Mouse (Mus musculus) limb, embryonic 10.5 days (tissue): ENCODE data around the gene 1700129C05Rik. TPM values are rescaled to one million over a fixed set of nuclear protein-coding genes. Genes with fewer than 3 reads are reported as not detected.

Experiments
- DNase-seq: peaks from one replicate; pipeline ENCODE4 v3.0.0-alpha.2; 2017; ENCODE audit warnings: low spot score
- H3K27ac ChIP-seq: fragments of 300-500 bp; sonication (generic); 2 replicates; pipeline ENCODE4 v1.5.1; 2016; ENCODE audit warnings: mild to moderate bottlenecking
- H3K27me3 ChIP-seq: fragments of 300-500 bp; sonication (generic); 2 replicates; pipeline ENCODE4 v1.6.1; 2016; ENCODE audit warnings: low read depth, mild to moderate bottlenecking; ENCODE audit not compliant: poor library complexity, severe bottlenecking
- H3K36me3 ChIP-seq: fragments of 300-500 bp; sonication (generic); 2 replicates; pipeline ENCODE4 v1.6.1; 2016; ENCODE audit warnings: mild to moderate bottlenecking, moderate library complexity
- H3K4me1 ChIP-seq: fragments of 300-500 bp; sonication (generic); 2 replicates; pipeline ENCODE4 v1.6.1; 2016
- H3K4me3 ChIP-seq: fragments of 300-500 bp; sonication (generic); 2 replicates; pipeline ENCODE4 v1.5.1; 2016; ENCODE audit warnings: mild to moderate bottlenecking, moderate library complexity
- H3K9me3 ChIP-seq: fragments of 300-500 bp; sonication (generic); replicated peaks from 2 replicates; pipeline ENCODE4 v1.6.1; 2016; ENCODE audit warnings: mild to moderate bottlenecking
- WGBS: fragments of 180-500 bp; shearing (Covaris S2); methylation state at CpG from one replicate; pipeline ENCODE4 v1.1.7; 2016; 5-methylcytosine and 5-hydroxymethylcytosine counted together
- polyA plus RNA-seq: library from polyadenylated mRNA; unstranded; fragments of >200 nt; fragmentation: Nextera tagmentation; extraction: Ambion mirVana; gene quantifications from 2 replicates; pipeline ENCODE4 v1.2.1, GENCODE M21; 2016

The 1700129C05Rik gene
- not detected in 2 replicates for polyA plus RNA-seq

GRCm38 (mm10) chr14:59142793-59143192 is at the start of gene 1700129C05Rik:
Gene 1700129C05Rik (minus strand): TSS chr14:59142893.
- no peaks in the 10 kb centered on the region for H3K9me3 ChIP-seq
- H3K27ac ChIP-seq = no peak within 1 kb of the TSS
- H3K4me1 ChIP-seq = no peaks in the 10 kb centered on the region
- H3K36me3 ChIP-seq = no peaks in the 10 kb centered on the region
- 93% methylated on average over 4 of the region's 4 CpGs for WGBS
- DNase-seq = no peak
- no peak within 1 kb of the TSS for H3K4me3 ChIP-seq
- H3K27me3 ChIP-seq = no peaks in the 10 kb centered on the region

DNA sequence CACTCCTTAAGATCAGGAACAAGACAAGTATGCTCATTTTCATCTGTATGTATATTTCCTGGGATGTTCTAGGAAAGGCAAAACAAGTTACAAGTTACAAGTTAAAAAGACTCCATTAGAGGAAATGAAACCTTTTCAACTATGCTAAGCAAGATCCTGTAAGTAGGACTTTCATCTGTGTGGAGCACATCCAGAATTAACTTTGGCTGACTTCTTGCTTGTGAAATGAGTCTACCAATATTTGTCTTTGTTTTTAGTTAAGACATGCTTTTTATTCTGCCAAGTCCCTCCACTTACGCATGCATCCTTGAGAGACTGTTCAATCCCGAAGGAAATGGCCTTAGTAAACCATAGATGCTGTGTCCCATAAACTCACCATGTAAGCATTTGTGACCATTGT is 43.4 kb upstream of the 1700129C05Rik start:
- no peaks in the 10 kb centered on the region for H3K27me3 ChIP-seq
- 91% methylated on average over 2 of the region's 2 CpGs for WGBS
- no peak overlapping the region for H3K4me3 ChIP-seq
- H3K9me3 ChIP-seq = no peaks in the 10 kb centered on the region
- H3K4me1 ChIP-seq = no peaks in the 10 kb centered on the region
- no peak overlapping the region for H3K27ac ChIP-seq
- no peak for DNase-seq
- H3K36me3 ChIP-seq = no peaks in the 10 kb centered on the region

GRCm38 (mm10) chr14:59185514-59185913 is 42.8 kb upstream of the 1700129C05Rik start:
- Histone ChIP-seq H3K4me3 (no peak overlapping the region), H3K27ac (no peak overlapping the region), H3K4me1 (no peaks in the 10 kb centered on the region), H3K36me3 (no peaks in the 10 kb centered on the region), H3K27me3 (no peaks in the 10 kb centered on the region), H3K9me3 (no peaks in the 10 kb centered on the region)
- no peak for DNase-seq

DNA sequence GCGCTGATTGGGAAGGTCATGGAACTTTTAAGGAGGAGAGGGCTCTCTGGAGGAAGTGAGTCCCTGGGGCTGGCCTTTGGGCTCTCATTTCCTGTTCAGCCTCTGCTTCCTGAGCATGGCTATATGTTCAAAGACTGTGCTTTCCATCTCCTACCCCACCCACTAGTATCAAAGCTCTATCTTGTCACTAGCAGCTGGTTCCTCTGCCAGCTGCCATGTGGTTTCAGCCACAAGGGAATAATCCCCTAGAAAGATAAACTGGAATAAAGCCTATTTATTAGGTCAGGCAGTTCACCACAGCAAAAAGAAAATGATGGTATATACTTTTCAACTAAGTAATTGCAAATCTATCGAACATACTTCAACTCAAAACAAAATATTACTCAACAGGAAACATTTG is 40.0 kb upstream of the 1700129C05Rik start:
- Histone ChIP-seq H3K4me1 (no peaks in the 10 kb centered on the region), H3K9me3 (no peaks in the 10 kb centered on the region), H3K27ac (no peak overlapping the region), H3K4me3 (no peak overlapping the region), H3K36me3 (no peaks in the 10 kb centered on the region), H3K27me3 (no peaks in the 10 kb centered on the region)
- 92% methylated on average over 2 of the region's 2 CpGs for WGBS
- no peak for DNase-seq

DNA sequence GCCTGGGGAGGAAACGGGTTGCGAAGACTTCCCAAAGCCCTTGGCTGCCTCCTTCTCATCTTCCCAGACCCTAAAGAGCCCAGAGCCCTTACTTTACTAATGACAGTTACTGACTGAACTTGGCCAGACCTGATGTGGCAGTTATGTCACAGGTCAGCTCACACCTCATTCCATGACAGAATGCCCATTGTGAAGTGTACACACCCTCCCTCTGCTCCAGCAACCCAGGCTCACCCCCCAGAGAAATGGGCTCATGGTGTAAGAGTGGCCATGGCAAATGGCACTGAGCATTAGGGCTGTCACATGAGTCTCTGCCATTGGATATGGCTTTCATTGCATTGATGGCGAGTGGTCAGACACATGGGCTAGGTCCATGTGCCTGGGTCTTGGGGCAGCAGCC is 36.0 kb upstream of the 1700129C05Rik start, which contains the start of gene Gm5142:
Gm5142 (minus strand) TSS at position 101 of the 400 bp plus-strand sequence.
- no peaks in the 10 kb centered on the region for H3K4me1 ChIP-seq
- no peak for DNase-seq
- no peaks in the 10 kb centered on the region for H3K36me3 ChIP-seq
- no peak within 1 kb of the TSS for H3K4me3 ChIP-seq
- H3K27ac ChIP-seq = no peak within 1 kb of the TSS
- 88% methylated on average over 3 of the region's 3 CpGs for WGBS
- H3K27me3 ChIP-seq = no peaks in the 10 kb centered on the region
- no peaks in the 10 kb centered on the region for H3K9me3 ChIP-seq

GRCm38 (mm10) chr14:59157016-59157698 is 14.5 kb upstream of the 1700129C05Rik start:
- Histone ChIP-seq H3K27ac (no peak overlapping the region), H3K4me1 (no peaks in the 10 kb centered on the region), H3K9me3 (no peaks in the 10 kb centered on the region), H3K36me3 (no peaks in the 10 kb centered on the region), H3K27me3 (no peaks in the 10 kb centered on the region), H3K4me3 (no peak overlapping the region)
- 77% methylated on average over 3 of the region's 3 CpGs for WGBS
- DNase-seq = no peak

DNA sequence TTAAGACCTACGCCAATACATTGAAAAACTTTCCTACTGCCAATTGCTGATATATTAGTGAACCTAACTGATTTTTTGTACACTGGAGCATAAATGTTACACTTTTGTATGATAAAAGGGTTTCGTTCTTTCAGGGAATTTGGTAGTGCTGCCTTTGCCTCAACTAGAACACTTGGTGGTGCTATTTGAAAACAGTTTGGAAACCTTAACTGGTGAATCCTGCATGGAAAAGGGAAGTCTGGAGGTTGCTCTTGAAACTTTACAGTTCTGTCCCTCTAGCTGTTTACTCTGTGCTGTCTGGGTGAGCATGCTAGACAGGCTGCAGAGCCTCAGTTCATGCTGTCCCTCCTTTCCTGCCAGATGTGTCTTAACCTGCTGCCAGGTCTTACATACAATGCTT is 12.9 kb upstream of the 1700129C05Rik start:
- Histone ChIP-seq H3K27ac (no peak overlapping the region), H3K4me1 (no peaks in the 10 kb centered on the region), H3K9me3 (no peaks in the 10 kb centered on the region), H3K4me3 (no peak overlapping the region), H3K27me3 (no peaks in the 10 kb centered on the region), H3K36me3 (no peaks in the 10 kb centered on the region)
- no peak for DNase-seq
- 77% methylated on average over 2 of the region's 2 CpGs for WGBS

DNA sequence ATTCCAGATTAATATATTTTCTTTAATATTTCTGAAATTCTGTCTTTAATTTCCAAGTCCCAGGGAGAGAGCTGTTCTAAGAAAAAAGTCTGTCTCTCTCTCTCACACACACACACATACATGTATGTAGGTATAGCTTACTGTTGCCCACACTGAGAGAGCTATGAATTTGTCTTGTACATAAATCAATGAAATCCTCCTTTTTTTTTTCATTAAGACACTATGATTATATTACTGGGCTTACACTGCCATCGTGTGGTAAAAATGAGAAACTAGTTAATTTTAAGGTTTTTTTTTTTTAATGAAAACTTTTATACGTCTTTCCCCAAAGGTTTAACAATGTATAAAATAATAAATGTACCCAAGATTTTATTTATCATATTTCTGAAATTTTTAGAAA is 28.4 kb downstream of the 1700129C05Rik start:
- Histone ChIP-seq H3K27ac (no peak overlapping the region), H3K4me1 (no peaks in the 10 kb centered on the region), H3K9me3 (no peaks in the 10 kb centered on the region), H3K27me3 (no peaks in the 10 kb centered on the region), H3K36me3 (no peaks in the 10 kb centered on the region), H3K4me3 (no peak overlapping the region)
- 6% methylated on average over 2 of the region's 2 CpGs for WGBS
- DNase-seq = no peak

DNA sequence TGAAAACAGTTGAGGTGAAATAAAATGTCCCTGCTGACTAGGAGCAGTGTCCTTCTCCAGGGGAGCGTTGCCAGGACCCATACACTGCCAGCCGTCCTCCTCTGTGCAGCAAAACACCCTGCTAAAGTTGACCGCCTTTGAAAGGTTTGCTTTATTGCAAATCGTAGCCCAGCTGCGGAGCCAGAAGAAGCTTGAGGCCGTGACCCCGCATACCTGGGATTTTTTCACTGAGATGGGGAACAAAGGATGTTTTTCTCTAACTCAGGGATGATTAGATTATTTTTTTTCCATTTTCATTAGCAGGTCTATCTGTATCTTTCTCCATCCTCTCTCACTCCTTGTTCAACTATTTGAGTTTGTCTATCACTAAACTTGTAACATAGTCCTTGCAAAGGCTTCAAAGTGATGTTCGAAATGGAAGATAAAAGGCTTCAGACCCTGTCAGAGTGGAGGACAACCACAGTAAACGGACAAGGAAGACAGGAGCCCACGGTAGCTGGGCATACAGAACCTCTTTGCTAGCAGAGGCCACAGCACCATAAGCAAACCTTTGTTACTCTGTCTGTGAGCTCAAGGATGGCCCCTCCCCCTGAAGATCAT is 38.6 kb downstream of the 1700129C05Rik start:
- no peak for DNase-seq
- Histone ChIP-seq H3K36me3 (no peaks in the 10 kb centered on the region), H3K4me3 (no peak overlapping the region), H3K27me3 (no peaks in the 10 kb centered on the region), H3K9me3 (no peaks in the 10 kb centered on the region), H3K27ac (peak overlapping the region; percentile 61; the same call in 1 of the 2 replicates), H3K4me1 (peaks cover 12% of the 10 kb centered on the region)
- whole genome bisulfite sequencing = 22% methylated on average over 10 of the region's 10 CpGs

DNA sequence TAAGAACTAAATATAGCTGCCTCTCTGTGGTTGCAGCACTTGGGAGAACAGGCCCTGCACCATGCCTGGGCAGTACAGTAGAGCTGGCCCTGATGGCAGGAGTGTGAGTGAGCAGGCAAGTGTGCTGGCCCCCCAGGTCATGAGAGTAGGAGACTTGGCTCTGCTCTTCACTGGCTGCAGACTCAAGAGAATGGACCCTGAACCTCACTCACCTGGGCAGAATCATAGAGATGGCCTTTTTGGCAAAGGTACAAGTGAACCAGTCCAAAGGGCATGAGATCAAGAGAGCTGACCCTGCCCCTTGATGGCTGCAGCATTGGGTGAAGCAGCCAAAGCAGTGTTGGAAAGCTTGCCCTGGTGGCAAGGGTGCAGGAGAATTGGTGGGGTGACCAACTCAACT is 49.1 kb downstream of the 1700129C05Rik start:
- H3K9me3 ChIP-seq = no peaks in the 10 kb centered on the region
- no peak overlapping the region for H3K4me3 ChIP-seq
- H3K27ac ChIP-seq = no peak overlapping the region
- no peaks in the 10 kb centered on the region for H3K27me3 ChIP-seq
- H3K4me1 ChIP-seq = no peaks in the 10 kb centered on the region
- DNase-seq = no peak
- no peaks in the 10 kb centered on the region for H3K36me3 ChIP-seq

- Histone ChIP-seq H3K27me3 (no peaks in the 10 kb centered on the region), H3K9me3 (no peaks in the 10 kb centered on the region), H3K4me3 (no peak overlapping the region), H3K4me1 (peaks cover 4% of the 10 kb centered on the region; the same call in 1 of the 2 replicates), H3K36me3 (no peaks in the 10 kb centered on the region), H3K27ac (no peak overlapping the region)
- peak; percentile 40 for DNase-seq
- 43% methylated on average over 6 of the region's 6 CpGs for WGBS
Observed at GRCm38 (mm10) chr14:59084396-59084795, 58.3 kb downstream of the 1700129C05Rik start.
